Mouse (Mus musculus) neural tube, embryonic 11.5 days (tissue): Measurements from ENCODE around the gene Lrwd1. TPM values are rescaled to one million over a fixed set of nuclear protein-coding genes. Genes with fewer than 3 reads are reported as not detected.

Source experiments
- ATAC-seq: fragments of 200-750 bp; cut with Nextera tagmentation; 2 replicates; pipeline ENCODE4 v1.8.0; 2017; ENCODE audit warnings: moderate number of reproducible peaks, mild to moderate bottlenecking, moderate TSS enrichment, moderate library complexity; ENCODE audit not compliant: insufficient read depth, low FRiP score, low TSS enrichment
- DNase-seq: peaks from one replicate; pipeline ENCODE4 v3.0.0-alpha.2; 2015; ENCODE audit warnings: low spot score
- H3K27ac ChIP-seq: fragments of 300-500 bp; sonication (generic); 2 replicates; pipeline ENCODE4 v1.5.1; 2014; ENCODE audit warnings: low read depth, mild to moderate bottlenecking, low read length
- H3K27me3 ChIP-seq: fragments of 300-500 bp; sonication (generic); 2 replicates; pipeline ENCODE4 v1.6.1; 2014; ENCODE audit warnings: mild to moderate bottlenecking, low read length, mixed read lengths; ENCODE audit not compliant: control insufficient read depth, insufficient read depth
- H3K36me3 ChIP-seq: fragments of 300-500 bp; sonication (generic); 2 replicates; pipeline ENCODE4 v1.6.1; 2014; ENCODE audit warnings: mild to moderate bottlenecking, low read length, moderate library complexity, mixed read lengths; ENCODE audit not compliant: control insufficient read depth, insufficient read depth
- H3K4me1 ChIP-seq: fragments of 300-500 bp; sonication (generic); 2 replicates; pipeline ENCODE4 v1.6.1; 2014; ENCODE audit warnings: low read length, mixed read lengths; ENCODE audit not compliant: control insufficient read depth, insufficient read depth
- H3K4me2 ChIP-seq: fragments of 300-500 bp; sonication (generic); 2 replicates; pipeline ENCODE4 v1.6.1; 2014; ENCODE audit warnings: low read depth, mild to moderate bottlenecking, moderate library complexity
- H3K4me3 ChIP-seq: fragments of 300-500 bp; sonication (generic); 2 replicates; pipeline ENCODE4 v1.5.1; 2014; ENCODE audit warnings: low read depth, low read length
- H3K9ac ChIP-seq: fragments of 300-500 bp; sonication (generic); 2 replicates; pipeline ENCODE4 v1.6.1; 2014; ENCODE audit warnings: mild to moderate bottlenecking, low read length
- H3K9me3 ChIP-seq: fragments of 300-500 bp; sonication (generic); 2 replicates; pipeline ENCODE4 v1.6.1; 2016; ENCODE audit warnings: low read length; ENCODE audit not compliant: control insufficient read depth
- WGBS: fragments of 180-500 bp; shearing (Covaris S2); extraction: QIAGEN DNeasy Blood & Tissue Kit; methylation state at CpG from one replicate; pipeline ENCODE4 v1.1.7; 2014; 5-methylcytosine and 5-hydroxymethylcytosine counted together
- polyA plus RNA-seq: library from polyadenylated mRNA; unstranded; fragments of >200 nt; fragmentation: Nextera tagmentation; extraction: Ambion mirVana; gene quantifications from 2 replicates; pipeline ENCODE4 v1.2.1, GENCODE M21; 2014

The Lrwd1 gene
- polyA plus RNA-seq, 1 experiment from 2014 or later, result 45.3 TPM

GRCm38 (mm10) chr5:136088821-136089575, 46.9 kb downstream of the Lrwd1 start:
- Histone ChIP-seq H3K36me3 (no peaks in the 10 kb centered on the region; the same call in 1 of the 2 replicates), H3K4me3 (no peak overlapping the region), H3K27me3 (peaks cover 7% of the 10 kb centered on the region), H3K4me2 (no peak overlapping the region), H3K4me1 (peaks cover 8% of the 10 kb centered on the region; the same call in 1 of the 2 replicates), H3K9me3 (no peaks in the 10 kb centered on the region), H3K9ac (no peak overlapping the region), H3K27ac (no peak overlapping the region)
- ATAC-seq (no peak), DNase-seq (no peak)
- WGBS, result 16% methylated on average over 14 of the region's 14 CpGs

DNA sequence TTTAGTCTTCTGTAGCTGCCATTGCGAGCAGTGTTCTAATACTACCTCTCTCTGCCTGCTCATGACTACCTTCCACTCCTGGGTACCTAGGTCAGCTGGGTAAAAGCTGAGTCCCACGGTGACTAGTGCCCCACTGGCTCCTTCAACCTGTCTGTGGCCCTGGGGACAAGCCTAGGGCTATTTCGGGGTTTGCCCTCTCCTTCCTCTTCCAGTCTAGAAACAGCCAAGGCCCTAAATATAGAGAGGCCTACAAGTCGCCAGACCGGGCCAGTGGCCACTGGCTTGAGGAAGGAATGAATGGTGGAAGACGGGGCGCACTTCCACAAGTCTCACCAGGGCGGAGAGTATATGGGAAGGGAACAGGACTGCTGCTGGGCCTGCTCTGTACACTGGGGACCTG, 49.6 kb downstream of the Lrwd1 start:
- Histone ChIP-seq H3K36me3 (no peaks in the 10 kb centered on the region; the same call in 1 of the 2 replicates), H3K4me2 (no peak overlapping the region), H3K4me3 (no peak overlapping the region), H3K27ac (no peak overlapping the region), H3K9ac (no peak overlapping the region), H3K4me1 (peaks cover 8% of the 10 kb centered on the region; the same call in 1 of the 2 replicates), H3K27me3 (peaks cover 8% of the 10 kb centered on the region), H3K9me3 (no peaks in the 10 kb centered on the region)
- DNase-seq (no peak), ATAC-seq (no peak)
- 89% methylated on average over 8 of the region's 8 CpGs for WGBS

GRCm38 (mm10) chr5:136084891-136085651, 50.8 kb downstream of the Lrwd1 start:
- Histone ChIP-seq H3K9ac (no peak overlapping the region), H3K4me2 (peak overlapping the region; percentile 89), H3K27me3 (peaks cover 8% of the 10 kb centered on the region), H3K4me3 (peak overlapping the region; percentile 39; the same call in 1 of the 2 replicates), H3K9me3 (no peaks in the 10 kb centered on the region), H3K4me1 (peaks cover 8% of the 10 kb centered on the region; the same call in 1 of the 2 replicates), H3K36me3 (no peaks in the 10 kb centered on the region; the same call in 1 of the 2 replicates), H3K27ac (no peak overlapping the region)
- ATAC-seq, result 0 out of 2 replicates have a peak, but pooled peaks have one; percentile 42
- 5% methylated on average over 18 of the region's 21 CpGs for WGBS
- peak; percentile 66 for DNase-seq

DNA sequence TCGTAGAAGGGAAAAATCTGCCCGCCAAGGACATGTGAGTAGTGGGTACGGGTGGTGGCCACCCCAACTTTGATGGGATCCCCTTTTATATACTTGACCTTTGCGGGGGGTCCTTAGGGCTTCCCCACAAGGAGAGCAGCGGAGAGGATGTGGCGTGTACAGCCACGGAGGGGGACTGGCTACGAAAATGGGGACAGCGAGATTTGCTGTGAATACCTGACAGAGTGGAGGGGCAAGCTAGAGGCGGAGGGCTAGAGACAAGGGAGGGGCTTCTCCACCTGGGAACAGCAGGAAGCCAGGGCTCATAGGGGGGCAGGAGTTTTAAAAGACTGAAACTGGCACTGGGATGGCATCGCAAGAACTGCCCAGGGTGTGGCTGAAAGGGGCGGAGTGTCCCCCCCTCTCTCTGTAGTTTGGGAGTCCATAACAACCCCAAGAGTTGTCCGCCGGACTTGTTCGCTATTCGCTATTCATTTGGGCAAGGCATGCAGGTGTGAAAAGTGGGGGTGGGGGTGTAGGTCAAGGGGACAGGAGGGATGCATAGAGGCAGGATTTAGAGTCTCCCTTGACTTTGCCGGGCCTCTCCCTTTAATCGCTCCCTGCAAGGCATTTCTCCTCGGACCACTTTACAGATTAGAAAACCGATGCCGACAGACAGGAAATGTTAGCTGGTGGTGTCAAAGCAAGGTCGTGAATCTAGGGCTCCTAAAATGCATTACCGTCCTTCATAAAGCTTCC, 51.6 kb downstream of the Lrwd1 start:
- H3K4me1 ChIP-seq, result peaks cover 8% of the 10 kb centered on the region; the same call in 1 of the 2 replicates
- H3K27me3 ChIP-seq, result peaks cover 8% of the 10 kb centered on the region
- H3K27ac ChIP-seq, result no peak overlapping the region
- 3% methylated on average over 23 of the region's 23 CpGs for WGBS
- peak overlapping the region; percentile 39 for H3K4me3 ChIP-seq
- no peaks in the 10 kb centered on the region; the same call in 1 of the 2 replicates for H3K36me3 ChIP-seq
- ATAC-seq, result peak; percentile 30
- H3K4me2 ChIP-seq, result peak overlapping the region; percentile 89
- peak; percentile 19 for DNase-seq
- H3K9ac ChIP-seq, result peak overlapping the region; percentile 51
- no peaks in the 10 kb centered on the region for H3K9me3 ChIP-seq

DNA sequence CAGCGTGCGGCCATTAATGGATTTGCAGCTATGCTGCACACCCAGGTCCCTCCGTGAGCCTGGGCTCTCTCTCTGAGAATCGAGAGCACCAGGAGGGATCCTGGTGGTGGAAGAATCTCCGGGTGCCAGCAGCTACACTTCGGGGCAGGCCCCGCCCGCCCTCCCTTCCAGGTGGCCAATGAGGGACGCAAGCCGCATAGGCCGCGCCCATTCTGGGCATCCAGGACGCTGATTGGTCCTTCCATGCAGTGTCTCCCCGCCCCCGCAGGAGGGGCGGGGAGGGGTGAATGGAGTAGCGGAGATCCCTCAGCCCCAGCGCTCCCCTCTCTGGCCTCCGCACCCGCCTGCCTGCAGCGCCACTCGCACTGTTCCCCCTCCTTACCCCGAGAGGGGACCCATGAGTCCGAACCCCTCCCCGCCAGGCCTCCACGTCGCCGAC, 52.2 kb downstream of the Lrwd1 start, which contains the start of gene Rasa4:
Gene Rasa4, plus strand, starts transcription at position 248 of the 439 bp plus-strand sequence.
- ATAC-seq (peak; percentile 96), DNase-seq (peak; percentile 96)
- H3K9me3 ChIP-seq, result no peaks in the 10 kb centered on the region
- H3K36me3 ChIP-seq, result no peaks in the 10 kb centered on the region; the same call in 1 of the 2 replicates
- peak within 1 kb of the TSS; percentile 51 for H3K9ac ChIP-seq
- H3K27ac ChIP-seq, result no peak within 1 kb of the TSS
- H3K27me3 ChIP-seq, result peaks cover 8% of the 10 kb centered on the region
- peak within 1 kb of the TSS; percentile 89 for H3K4me2 ChIP-seq
- WGBS, result under 1% methylated on average over 28 of the region's 28 CpGs
- peak within 1 kb of the TSS; percentile 39 for H3K4me3 ChIP-seq
- H3K4me1 ChIP-seq, result peaks cover 8% of the 10 kb centered on the region; the same call in 1 of the 2 replicates

DNA sequence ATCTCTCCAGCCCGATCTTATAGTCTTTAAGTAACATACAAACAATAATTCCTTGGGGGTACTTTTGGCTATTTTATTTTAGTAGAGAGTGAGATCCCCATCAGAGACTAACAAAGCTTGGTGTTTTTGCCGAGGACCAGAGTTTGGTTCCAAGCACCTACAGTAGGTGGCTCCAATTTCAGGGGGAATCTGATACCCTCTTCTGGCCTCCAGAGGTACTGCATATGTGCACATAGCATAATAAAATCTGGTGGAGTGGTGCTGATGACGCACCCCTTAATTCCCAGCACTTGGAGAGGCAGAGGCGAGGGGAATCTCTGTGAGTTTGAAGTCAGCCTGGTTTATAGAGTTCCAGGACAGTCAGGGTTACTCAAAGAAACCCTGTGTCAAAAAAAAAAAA, 53.5 kb downstream of the Lrwd1 start:
- no peak overlapping the region for H3K4me3 ChIP-seq
- H3K27me3 ChIP-seq, result peaks cover 8% of the 10 kb centered on the region
- 79% methylated on average over 4 of the region's 4 CpGs for WGBS
- no peaks in the 10 kb centered on the region; the same call in 1 of the 2 replicates for H3K36me3 ChIP-seq
- ATAC-seq, result no peak
- no peak overlapping the region for H3K9ac ChIP-seq
- H3K27ac ChIP-seq, result no peak overlapping the region
- DNase-seq, result no peak
- H3K4me1 ChIP-seq, result peaks cover 8% of the 10 kb centered on the region; the same call in 1 of the 2 replicates
- H3K9me3 ChIP-seq, result no peaks in the 10 kb centered on the region
- H3K4me2 ChIP-seq, result no peak overlapping the region

GRCm38 (mm10) chr5:136078136-136078535, 57.7 kb downstream of the Lrwd1 start:
- Histone ChIP-seq H3K4me1 (no peaks in the 10 kb centered on the region), H3K27ac (no peak overlapping the region), H3K4me2 (no peak overlapping the region), H3K9me3 (no peaks in the 10 kb centered on the region), H3K27me3 (no peaks in the 10 kb centered on the region), H3K4me3 (no peak overlapping the region), H3K36me3 (no peaks in the 10 kb centered on the region), H3K9ac (no peak overlapping the region)
- ATAC-seq (no peak), DNase-seq (no peak)
- WGBS, result 93% methylated on average over 5 of the region's 5 CpGs

DNA sequence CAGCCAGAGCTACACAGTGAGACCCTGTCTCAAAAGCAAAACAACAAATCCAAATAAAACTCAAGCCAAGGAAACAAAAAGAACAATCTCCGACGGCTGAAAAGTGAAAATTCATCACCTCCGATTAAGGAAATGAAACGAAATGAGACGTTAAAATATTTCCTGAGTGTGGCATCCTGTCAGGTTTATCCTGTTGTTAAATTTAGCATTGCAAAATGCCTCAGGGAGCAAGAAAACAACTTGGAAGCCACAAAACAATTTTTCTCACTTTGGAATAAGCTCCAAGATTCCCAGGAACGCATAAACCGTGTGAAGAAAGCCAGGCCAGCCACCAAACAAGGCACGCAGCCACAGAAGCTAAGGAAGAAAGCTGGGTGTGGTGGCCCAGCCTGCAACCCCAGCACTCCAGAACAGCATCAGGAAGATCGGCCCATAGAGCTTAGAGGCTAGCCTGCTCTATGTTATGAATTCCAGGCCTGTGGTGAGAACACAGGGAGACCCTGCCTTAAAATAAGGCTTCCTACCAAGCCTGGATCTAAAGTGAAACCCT, 58.8 kb downstream of the Lrwd1 start:
- Histone ChIP-seq H3K4me3 (no peak overlapping the region), H3K4me1 (no peaks in the 10 kb centered on the region), H3K36me3 (no peaks in the 10 kb centered on the region), H3K27me3 (no peaks in the 10 kb centered on the region), H3K4me2 (no peak overlapping the region), H3K27ac (no peak overlapping the region), H3K9me3 (no peaks in the 10 kb centered on the region), H3K9ac (no peak overlapping the region)
- ATAC-seq (no peak), DNase-seq (no peak)
- 84% methylated on average over 9 of the region's 9 CpGs for WGBS
